Mouse (Mus musculus): ENCODE measurements around the gene Naa80.

DNA sequence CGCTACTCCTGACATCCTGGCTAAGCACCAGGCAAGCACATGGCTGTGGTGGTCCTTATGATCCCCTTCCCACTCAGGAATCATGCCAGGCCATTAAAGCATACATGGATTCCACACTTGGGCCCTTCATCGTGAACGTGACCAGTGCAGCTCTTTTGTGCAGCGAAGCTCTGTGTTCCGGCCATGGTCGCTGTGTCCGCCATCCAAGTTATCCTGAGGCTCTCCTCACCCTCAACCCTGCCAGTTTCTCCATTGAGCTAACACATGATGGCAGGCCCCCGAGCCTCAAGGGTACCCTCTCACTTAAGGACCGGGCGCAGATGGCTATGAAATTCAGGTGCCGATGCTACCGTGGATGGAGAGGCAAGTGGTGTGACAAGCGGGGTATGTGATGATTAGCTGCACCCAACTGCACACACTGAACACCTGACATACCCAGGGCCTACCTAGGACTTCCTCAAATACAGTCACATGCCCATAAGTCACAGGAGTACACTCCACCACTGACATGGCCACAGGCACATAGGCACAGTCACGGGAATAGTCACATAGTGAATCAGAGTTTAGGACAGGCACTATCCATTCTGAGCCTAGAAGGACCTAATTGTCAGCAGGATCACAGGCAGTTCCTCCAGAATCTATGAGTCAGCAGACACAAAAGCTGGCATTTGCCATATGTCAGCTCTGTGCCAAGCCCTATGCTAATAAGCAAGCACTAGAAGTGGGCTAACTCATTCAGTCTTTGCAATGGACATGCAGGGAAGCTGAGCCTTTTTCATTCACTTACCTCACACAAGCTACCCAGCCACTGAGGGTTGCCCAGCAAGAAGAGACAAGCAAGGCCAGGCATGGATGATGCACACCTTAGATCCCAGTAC, 575 bp downstream of the Naa80 start:
- TF ChIP-seq POLR2A (IDR thresholded peaks at IDR 0.05; ENCODE audit: low read depth, low read length): no peak
- TF ChIP-seq CTCF (IDR thresholded peaks at IDR 0.05; ENCODE audit: extremely low read depth, insufficient read length, insufficient replicate concordance, low read depth, low read length): no peak

Measured in small intestine, adult 2 months (tissue).